Mouse (Mus musculus): ENCODE data around the gene Nacc1.
A peak's percentile ranks its signal among the peaks of the same experiment; 100 is the strongest.
"Not testable (repeated sequence)": the region's sequence is repeated elsewhere in the genome, so short reads cannot be mapped to it uniquely, and the experiment has no call there.

Nacc1 gene

GRCm38 (mm10) chr8:84699861-84700322, 12.2 kb upstream of the Nacc1 start:
- no peak for DNase-seq (ENCODE audit: extremely low read depth, low read depth)

- no peak for DNase-seq (ENCODE audit: extremely low read depth, low read depth)
Measured at GRCm38 (mm10) chr8:84698929-84699401, 11.3 kb upstream of the Nacc1 start.

- no peak for DNase-seq (ENCODE audit: extremely low read depth, low read depth)
Measured at GRCm38 (mm10) chr8:84698288-84698687, 10.6 kb upstream of the Nacc1 start.

GRCm38 (mm10) chr8:84697166-84698130, 9.8 kb upstream of the Nacc1 start:
- no peak for DNase-seq (ENCODE audit: extremely low read depth, low read depth)

GRCm38 (mm10) chr8:84695140-84695539, 7.5 kb upstream of the Nacc1 start:
- no peak for DNase-seq (ENCODE audit: extremely low read depth, low read depth)

- no peak for DNase-seq (ENCODE audit: extremely low read depth, low read depth)
Measured at GRCm38 (mm10) chr8:84693332-84693731, 5.7 kb upstream of the Nacc1 start.

- DNase-seq (ENCODE audit: extremely low read depth, low read depth) = peak; percentile 88
Measured at GRCm38 (mm10) chr8:84689091-84689915, 1.6 kb upstream of the Nacc1 start.

- DNase-seq (ENCODE audit: extremely low read depth, low read depth) = no peak
Measured at GRCm38 (mm10) chr8:84687003-84687704, 508 bp downstream of the Nacc1 start.

- no peak for DNase-seq (ENCODE audit: extremely low read depth, low read depth)
Measured at GRCm38 (mm10) chr8:84686191-84687002, 1.3 kb downstream of the Nacc1 start, which contains the start of gene Trmt1. Gene Trmt1, plus strand, starts transcription at chr8:84686307.

GRCm38 (mm10) chr8:84684537-84684936, 3.1 kb downstream of the Nacc1 start:
- no peak for DNase-seq (ENCODE audit: extremely low read depth, low read depth)

GRCm38 (mm10) chr8:84682257-84682656, 5.4 kb downstream of the Nacc1 start:
- DNase-seq (ENCODE audit: extremely low read depth, low read depth) = no peak

GRCm38 (mm10) chr8:84681476-84681875, 6.2 kb downstream of the Nacc1 start:
- DNase-seq (ENCODE audit: extremely low read depth, low read depth) = no peak

GRCm38 (mm10) chr8:84677305-84677704, 10.4 kb downstream of the Nacc1 start:
- no peak for DNase-seq (ENCODE audit: extremely low read depth, low read depth)

- not testable (repeated sequence) for DNase-seq (ENCODE audit: extremely low read depth, low read depth)
Measured at GRCm38 (mm10) chr8:84670295-84671006, 17.2 kb downstream of the Nacc1 start.

GRCm38 (mm10) chr8:84668731-84669485, 18.8 kb downstream of the Nacc1 start:
- DNase-seq (ENCODE audit: extremely low read depth, low read depth) = no peak

- DNase-seq (ENCODE audit: extremely low read depth, low read depth) = no peak
Measured at GRCm38 (mm10) chr8:84668081-84668480, 19.6 kb downstream of the Nacc1 start.

GRCm38 (mm10) chr8:84665385-84665893, 22.2 kb downstream of the Nacc1 start:
- no peak for DNase-seq (ENCODE audit: extremely low read depth, low read depth)

- no peak for DNase-seq (ENCODE audit: extremely low read depth, low read depth)
Measured at GRCm38 (mm10) chr8:84664566-84665384, 22.9 kb downstream of the Nacc1 start.
